Comparison of ENCODE assay signal across 9 mouse cellular contexts in the genomic region with DNA sequence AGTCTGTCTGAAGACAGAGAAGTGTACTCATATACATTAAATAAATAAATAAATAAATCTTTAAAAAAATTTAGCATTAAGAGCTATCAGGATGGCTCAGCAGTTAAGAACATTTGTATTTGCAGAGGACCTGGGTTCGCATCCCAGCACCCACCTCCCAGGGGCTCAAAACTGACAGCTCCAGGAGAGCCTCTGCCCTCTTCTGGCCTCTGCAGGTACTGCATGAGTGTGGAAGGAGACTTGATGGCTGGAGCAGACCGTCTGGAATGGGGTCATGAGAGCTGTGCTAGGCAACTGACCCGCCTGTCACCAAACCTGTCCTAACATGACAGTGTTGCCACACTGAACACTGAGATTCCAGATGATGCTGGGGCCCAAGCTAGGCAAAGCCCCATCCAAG.
A peak's percentile ranks its signal among the peaks of the same experiment; 100 is the strongest.
DNase-seq lines count a peak whose midpoint lies in the region; ATAC-seq and TF ChIP-seq lines count a peak whose summit lies in the region.
"Had no signal": no experiment of that assay in that cellular context is flagged by ENCODE, and none has a peak within 500 bp of the region (broad histone marks: within the 10 kb centered on the region; RNA-seq: fewer than 3 reads in every experiment).

No protein-coding gene starts in this region.

- H3K9ac ChIP-seq in heart, embryonic 12.5 days = no peak overlapping the region
- no peak overlapping the region for H3K9ac ChIP-seq in neural tube, embryonic 15.5 days (replicated peaks)

- DNase-seq in heart, adult 11 months = peak; percentile 63
- DNase-seq in neural tube, embryonic 10.5 days (ENCODE audit: extremely low spot score, low spot score) = peak; percentile 19
- DNase-seq in thymus, postnatal 14 days = peak; percentile 43
- DNase-seq in left cerebral cortex, adult 11 months (ENCODE audit: low spot score) = no peak
- no peak for DNase-seq in cerebellum, adult 18-20 months

- 71% methylated on average over 3 of the region's 3 CpGs for WGBS in heart, embryonic 12.5 days
- WGBS in neural tube, embryonic 15.5 days = 85% methylated on average over 3 of the region's 3 CpGs

- H3K36me3 ChIP-seq in heart, embryonic 12.5 days = no peaks in the 10 kb centered on the region
- no peaks in the 10 kb centered on the region for H3K36me3 ChIP-seq in neural tube, embryonic 15.5 days
- H3K36me3 ChIP-seq: heart, embryonic 10.5 days had no signal

- H3K4me1 ChIP-seq in heart, embryonic 12.5 days (replicated peaks) = no peaks in the 10 kb centered on the region
- no peaks in the 10 kb centered on the region for H3K4me1 ChIP-seq in neural tube, embryonic 15.5 days
- H3K4me1 ChIP-seq in cortical plate, adult 2 months (ENCODE audit: control insufficient read depth, insufficient read depth, low read length) = no peaks in the 10 kb centered on the region
- H3K4me1 ChIP-seq: heart, embryonic 10.5 days had no signal

- TF ChIP-seq CTCF in cortical plate, adult 2 months (IDR thresholded peaks at IDR 0.05; ENCODE audit: extremely low read depth, insufficient read depth, low read length) = 0 out of 2 replicates have a peak, but pooled peaks have one; percentile 2

- no peak for TF ChIP-seq POLR2A in cortical plate, adult 2 months (IDR thresholded peaks at IDR 0.05; ENCODE audit: extremely low read depth, insufficient read depth, low read length)

- no peaks in the 10 kb centered on the region for H3K27me3 ChIP-seq in heart, embryonic 12.5 days (replicated peaks)
- H3K27me3 ChIP-seq in neural tube, embryonic 15.5 days (replicated peaks) = no peaks in the 10 kb centered on the region

- no peak overlapping the region for H3K4me2 ChIP-seq in heart, embryonic 12.5 days
- no peak overlapping the region for H3K4me2 ChIP-seq in neural tube, embryonic 15.5 days

- no peaks in the 10 kb centered on the region for H3K9me3 ChIP-seq in heart, embryonic 12.5 days (replicated peaks)
- no peaks in the 10 kb centered on the region for H3K9me3 ChIP-seq in neural tube, embryonic 15.5 days (replicated peaks)
- H3K9me3 ChIP-seq: heart, embryonic 10.5 days had no signal

- H3K4me3 ChIP-seq in heart, embryonic 12.5 days = no peak overlapping the region
- H3K4me3 ChIP-seq in neural tube, embryonic 15.5 days (replicated peaks) = no peak overlapping the region
- no peak overlapping the region for H3K4me3 ChIP-seq in cortical plate, adult 2 months (ENCODE audit: insufficient read depth, low read length)
- H3K4me3 ChIP-seq: heart, embryonic 10.5 days had no signal

- no peak for ATAC-seq in heart, embryonic 12.5 days (ENCODE audit: insufficient number of reproducible peaks, low FRiP score)
- no peak for ATAC-seq in neural tube, embryonic 15.5 days (ENCODE audit: low FRiP score)

- H3K27ac ChIP-seq in heart, embryonic 12.5 days (ENCODE audit: poor library complexity, severe bottlenecking) = no peak overlapping the region
- H3K27ac ChIP-seq in neural tube, embryonic 15.5 days (replicated peaks) = no peak overlapping the region
- no peak overlapping the region for H3K27ac ChIP-seq in cortical plate, adult 2 months (ENCODE audit: insufficient read depth, low read length)
- H3K27ac ChIP-seq: heart, embryonic 10.5 days had no signal

Comparison
In these comparisons a context has a peak if more than half of its experiments do, and no peak if none do; other contexts are left out.
1. DNase-seq: peak in heart, adult 11 months (single experiment), neural tube, embryonic 10.5 days (single experiment) and thymus, postnatal 14 days (single experiment); none in left cerebral cortex, adult 11 months (single experiment) and cerebellum, adult 18-20 months (0 of 2).